Comparison of ENCODE assay signal across 8 mouse cellular contexts in genomic region chr14:28505586-28506375, GRCm38 (mm10). TPM values are rescaled to one million over a fixed set of nuclear protein-coding genes. Genes with fewer than 3 reads are reported as not detected.
A peak's percentile ranks its signal among the peaks of the same experiment; 100 is the strongest.
DNase-seq lines count a peak whose midpoint lies in the region; ATAC-seq and TF ChIP-seq lines count a peak whose summit lies in the region.

No protein-coding gene starts in this region.

- H3K27me3 ChIP-seq in testis, adult 2 months (ENCODE audit: control insufficient read depth, insufficient read depth, low read length) = peaks cover 3% of the 10 kb centered on the region; the same call in 1 of the 2 replicates
- H3K27me3 ChIP-seq in heart, embryonic 14.5 days (ENCODE audit: control insufficient read depth, insufficient read depth, low read length) = peaks cover 18% of the 10 kb centered on the region
- peaks cover 87% of the 10 kb centered on the region for H3K27me3 ChIP-seq in midbrain, embryonic 13.5 days

- TF ChIP-seq POLR2A in testis, adult 2 months (IDR thresholded peaks at IDR 0.05; ENCODE audit: control insufficient read depth, low read depth, low read length) = no peak

- peak overlapping the region; percentile 93 for H3K9ac ChIP-seq in heart, embryonic 14.5 days (ENCODE audit: low read length)
- H3K9ac ChIP-seq in midbrain, embryonic 13.5 days (replicated peaks) = peak overlapping the region; percentile 69

- H3K9me3 ChIP-seq in heart, embryonic 14.5 days (ENCODE audit: control insufficient read depth, low read length) = no peaks in the 10 kb centered on the region
- H3K9me3 ChIP-seq in midbrain, embryonic 13.5 days = no peaks in the 10 kb centered on the region

- peak overlapping the region; percentile 46; the same call in 1 of the 2 replicates for H3K27ac ChIP-seq in testis, adult 2 months (ENCODE audit: control insufficient read depth, insufficient read depth, low read depth, low read length)
- H3K27ac ChIP-seq in heart, embryonic 14.5 days (replicated peaks in 1 of 2; ENCODE audit: control insufficient read depth in 1 of 2, insufficient read depth in 1 of 2, low read depth in 2 of 2, low read length in 2 of 2) = peak overlapping the region; percentile 91 to 94
- peak overlapping the region; percentile 70 for H3K27ac ChIP-seq in midbrain, embryonic 13.5 days

- no peak for DNase-seq in testis, postnatal 14 days (ENCODE audit: low spot score)
- DNase-seq in embryo, embryonic 11 days = peak; percentile 77
- peak; percentile 73 for DNase-seq in kidney, postnatal 10 days

- under 1% methylated on average over 60 of the region's 62 CpGs for WGBS in heart, embryonic 14.5 days
- under 1% methylated on average over 61 of the region's 62 CpGs for WGBS in midbrain, embryonic 13.5 days

- peak overlapping the region; percentile 97 for H3K4me2 ChIP-seq in heart, embryonic 14.5 days (ENCODE audit: low read length)
- H3K4me2 ChIP-seq in midbrain, embryonic 13.5 days (replicated peaks) = peak overlapping the region; percentile 85

- peaks cover 3% of the 10 kb centered on the region; the same call in 1 of the 2 replicates for H3K4me1 ChIP-seq in testis, adult 2 months (ENCODE audit: control insufficient read depth, insufficient read depth, low read length)
- peaks cover 9 to 27% of the 10 kb centered on the region in 2 experiments; a peak in 3 of 4 replicates for H3K4me1 ChIP-seq in heart, embryonic 14.5 days (ENCODE audit: control insufficient read depth in 2 of 2, insufficient read depth in 2 of 2, low read length in 2 of 2)
- peaks cover 62% of the 10 kb centered on the region for H3K4me1 ChIP-seq in midbrain, embryonic 13.5 days (replicated peaks)

- H3K36me3 ChIP-seq in testis, adult 2 months (ENCODE audit: control insufficient read depth, insufficient read depth, low read length) = no peaks in the 10 kb centered on the region
- no peaks in the 10 kb centered on the region for H3K36me3 ChIP-seq in heart, embryonic 14.5 days (ENCODE audit: control insufficient read depth, insufficient read depth, low read length)
- H3K36me3 ChIP-seq in midbrain, embryonic 13.5 days = no peaks in the 10 kb centered on the region

- H3K4me3 ChIP-seq in testis, adult 2 months (ENCODE audit: control insufficient read depth, low read depth, low read length) = peak overlapping the region; percentile 63
- peak overlapping the region; percentile 58 to 82 for H3K4me3 ChIP-seq in heart, embryonic 14.5 days (ENCODE audit: control insufficient read depth in 1 of 2, insufficient read depth in 1 of 2, low read depth in 1 of 2, low read length in 2 of 2)
- H3K4me3 ChIP-seq in midbrain, embryonic 13.5 days (replicated peaks) = peak overlapping the region; percentile 54

- no peak for TF ChIP-seq CTCF in testis, adult 2 months (IDR thresholded peaks at IDR 0.05; ENCODE audit: control insufficient read depth, insufficient read depth, insufficient replicate concordance, low read depth, low read length)

- ATAC-seq in heart, embryonic 14.5 days (ENCODE audit: insufficient number of reproducible peaks, insufficient read depth, low FRiP score, low read depth) = peak; percentile 15; the same call in 1 of the 2 replicates
- ATAC-seq in midbrain, embryonic 13.5 days = peak; percentile 51
- no peak for ATAC-seq in megakaryocyte progenitor cell, adult 5-6 weeks (replicated peaks; ENCODE audit: poor library complexity)
- no peak for ATAC-seq in monocyte, adult 5-6 weeks (replicated peaks; ENCODE audit: insufficient number of reproducible peaks, low FRiP score, low TSS enrichment, poor library complexity, severe bottlenecking)

RNA-seq across cellular contexts. Expression of gene Wnt5a, which starts 1.2 kb away (rescaled TPM):
- polyA plus RNA-seq in testis, adult 2 months (2012; rRNA removed) = 1.1 and 1.3 TPM in 2 replicates
- polyA plus RNA-seq in heart, embryonic 14.5 days (2014; fragmentation: Nextera tagmentation; extraction: Ambion mirVana) = 15.3 and 17.7 TPM in 2 replicates
- polyA plus RNA-seq in midbrain, embryonic 13.5 days (2015; fragmentation: Nextera tagmentation; extraction: Ambion mirVana) = 14.4 and 17.9 TPM in 2 replicates
- total RNA-seq in megakaryocyte progenitor cell, adult 5-6 weeks (2015) = not detected in 2 replicates
- total RNA-seq in megakaryocyte progenitor cell, adult 5-6 weeks (2017) = not detected in 2 replicates
- total RNA-seq in monocyte, adult 5-6 weeks (2017) = not detected in 3 replicates

Comparison
In these comparisons a context has a peak if more than half of its experiments do, and no peak if none do; other contexts are left out.
1. ATAC-seq: peak in heart, embryonic 14.5 days (single experiment) and midbrain, embryonic 13.5 days (single experiment); none in megakaryocyte progenitor cell, adult 5-6 weeks (single experiment) and monocyte, adult 5-6 weeks (single experiment).
2. Peak in every context shown above with its lines, with median percentiles within 50 percentile points of each other: H3K27ac ChIP-seq and H3K4me3 ChIP-seq.